Mouse (Mus musculus) brain, embryonic 14.5 days (tissue): ENCODE data around the gene Sgsm1.

Experiments
- CTCF ChIP-seq: fragments of 200-500 bp; IDR thresholded peaks from 2 replicates; pipeline ENCODE4 v1.5.1; 2012; ENCODE audit warnings: inconsistent platforms, mild to moderate bottlenecking, moderate library complexity, borderline replicate concordance; ENCODE audit not compliant: insufficient read depth, insufficient read length; ENCODE audit errors: extremely low read depth
- POLR2A ChIP-seq: fragments of 200-500 bp; IDR thresholded peaks from 2 replicates; pipeline ENCODE4 v1.6.1; 2012; ENCODE audit warnings: mild to moderate bottlenecking, inconsistent platforms, borderline replicate concordance; ENCODE audit not compliant: poor library complexity, insufficient read depth, insufficient read length, severe bottlenecking; ENCODE audit errors: extremely low read depth

DNA sequence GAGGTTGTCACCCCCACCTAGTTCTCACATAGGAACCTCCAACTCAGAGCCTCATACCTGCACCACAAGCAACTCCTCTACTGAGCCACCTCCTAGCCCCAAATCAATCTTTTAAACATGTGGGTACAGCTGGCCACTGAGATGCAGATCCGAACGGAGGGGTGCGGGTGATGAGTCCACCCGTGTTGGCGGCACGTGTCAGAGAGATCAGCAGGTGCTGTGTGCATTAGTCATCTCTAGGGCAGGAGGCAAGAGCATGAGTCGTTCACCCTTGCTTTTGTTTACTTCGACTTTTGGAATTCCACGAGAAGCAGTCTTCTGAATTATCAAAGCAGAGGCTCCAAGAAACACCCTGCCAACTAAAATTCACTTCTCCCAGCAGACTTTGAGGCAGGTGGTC lies 106.4 kb downstream of the Sgsm1 start:
- TF ChIP-seq CTCF, result no peak
- no peak for TF ChIP-seq POLR2A
